Mouse (Mus musculus): ENCODE measurements around the gene Bsg. TPM values are rescaled to one million over a fixed set of nuclear protein-coding genes. Genes with fewer than 3 reads are reported as not detected.
"Not testable (repeated sequence)": the region's sequence is repeated elsewhere in the genome, so short reads cannot be mapped to it uniquely, and the experiment has no call there.

Bsg gene
- polyA plus RNA-seq, 1 experiment from 2014 or later: 630 TPM

DNA sequence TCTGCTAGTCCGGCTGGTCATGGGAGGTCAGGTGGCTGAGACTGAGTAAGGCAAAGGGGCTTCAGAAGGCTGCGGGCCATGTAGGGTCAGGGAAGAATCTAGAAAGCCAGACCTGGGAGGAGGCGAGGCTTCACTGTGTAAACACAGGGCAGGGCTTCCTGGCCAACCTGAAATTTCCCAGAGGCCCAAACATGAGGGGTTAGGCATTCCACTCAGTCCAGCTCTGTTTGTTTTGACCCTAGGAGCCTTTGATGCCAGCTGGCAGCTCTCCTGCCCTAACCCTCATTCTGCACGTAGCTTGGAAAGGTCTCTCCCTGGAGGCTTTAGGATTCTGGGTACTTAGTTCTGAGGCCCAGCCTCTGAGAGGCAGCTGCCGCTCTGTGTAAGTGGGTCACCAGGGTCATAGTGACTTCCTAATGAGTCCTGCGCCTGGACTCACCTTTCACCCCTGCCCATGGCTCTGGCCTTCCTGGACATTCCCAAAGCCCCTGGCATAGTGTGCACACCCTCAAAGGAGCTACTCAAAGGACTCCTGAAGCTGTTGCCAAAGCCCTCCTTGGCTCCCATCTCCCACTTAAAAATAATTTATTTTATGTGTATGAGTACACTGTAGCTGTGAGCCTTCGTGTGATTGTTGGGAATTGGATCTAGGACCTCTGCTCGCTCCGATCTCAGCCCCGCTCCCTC lies 2.7 kb upstream of the Bsg start:
- Histone ChIP-seq H3K27ac (replicated peaks; ENCODE audit: low read depth, low read length) (no peak overlapping the region), H3K4me3 (ENCODE audit: low read depth, low read length) (no peak overlapping the region), H3K4me1 (ENCODE audit: control insufficient read depth, insufficient read depth, low read length) (peaks cover 13% of the 10 kb centered on the region), H3K36me3 (replicated peaks; ENCODE audit: control insufficient read depth, insufficient read depth, low read depth, low read length) (no peaks in the 10 kb centered on the region), H3K9ac (replicated peaks; ENCODE audit: low read length) (no peak overlapping the region; the same call in 1 of the 2 replicates), H3K9me3 (replicated peaks; ENCODE audit: control insufficient read depth, low read length) (no peaks in the 10 kb centered on the region), H3K27me3 (ENCODE audit: control insufficient read depth, insufficient read depth, low read length) (no peaks in the 10 kb centered on the region), H3K4me2 (ENCODE audit: low read depth, low read length) (no peak overlapping the region)
- 37% methylated on average over 10 of the region's 10 CpGs for WGBS
- ATAC-seq (replicated peaks; ENCODE audit: insufficient number of reproducible peaks, low FRiP score, low TSS enrichment, low read depth) (no peak), DNase-seq (ENCODE audit: low spot score) (no peak)

DNA sequence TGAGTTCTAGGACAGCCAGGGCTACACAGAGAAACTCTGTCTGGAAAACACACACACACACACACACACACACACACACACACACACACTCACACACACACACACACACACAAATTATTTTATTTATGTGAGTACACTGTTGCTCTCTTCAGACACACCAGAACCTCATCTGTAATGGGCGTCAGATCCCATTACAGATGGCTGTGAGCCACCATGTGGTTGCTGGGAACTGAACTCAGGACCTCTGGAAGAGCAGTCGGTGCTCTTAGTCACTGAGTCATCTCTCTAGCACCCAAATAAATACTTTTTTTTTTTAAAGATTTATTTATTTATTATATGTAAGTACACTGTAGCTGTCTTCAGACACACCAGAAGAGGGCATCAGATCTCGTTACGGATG lies 1.3 kb upstream of the Bsg start:
- not testable (repeated sequence) for H3K27ac ChIP-seq (replicated peaks; ENCODE audit: low read depth, low read length); H3K9ac ChIP-seq (replicated peaks; ENCODE audit: low read length); ATAC-seq (replicated peaks; ENCODE audit: insufficient number of reproducible peaks, low FRiP score, low TSS enrichment, low read depth); H3K9me3 ChIP-seq (replicated peaks; ENCODE audit: control insufficient read depth, low read length); DNase-seq (ENCODE audit: low spot score); H3K27me3 ChIP-seq (ENCODE audit: control insufficient read depth, insufficient read depth, low read length); H3K4me3 ChIP-seq (ENCODE audit: low read depth, low read length); H3K4me2 ChIP-seq (ENCODE audit: low read depth, low read length); H3K36me3 ChIP-seq (replicated peaks; ENCODE audit: control insufficient read depth, insufficient read depth, low read depth, low read length)
- peaks cover 13% of the 10 kb centered on the region for H3K4me1 ChIP-seq (ENCODE audit: control insufficient read depth, insufficient read depth, low read length)
- WGBS: 87% methylated on average over 2 of the region's 4 CpGs

DNA sequence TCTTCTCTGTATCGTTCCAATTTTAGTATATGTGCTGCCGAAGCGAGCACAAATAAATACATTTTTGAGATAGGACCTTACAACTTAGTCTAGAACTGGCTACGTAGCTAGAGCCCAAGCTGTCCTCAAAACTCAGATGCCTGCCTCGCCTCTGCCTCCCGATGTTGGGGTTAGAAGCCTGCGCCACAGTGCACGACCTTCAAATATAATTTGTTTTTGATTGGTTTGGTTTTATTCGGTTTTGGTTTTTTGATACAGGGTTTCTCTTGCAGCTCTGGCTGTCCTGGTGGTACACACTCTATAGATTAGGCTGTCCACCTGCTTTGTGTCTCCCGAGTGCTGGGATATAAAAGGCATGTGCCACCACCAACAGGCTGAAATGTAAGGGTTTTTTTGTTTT lies 750 bp upstream of the Bsg start:
- Histone ChIP-seq H3K9ac (replicated peaks; ENCODE audit: low read length) (no peak overlapping the region), H3K4me2 (ENCODE audit: low read depth, low read length) (no peak overlapping the region; the same call in 1 of the 2 replicates), H3K4me1 (ENCODE audit: control insufficient read depth, insufficient read depth, low read length) (peaks cover 13% of the 10 kb centered on the region), H3K27ac (replicated peaks; ENCODE audit: low read depth, low read length) (no peak overlapping the region), H3K4me3 (ENCODE audit: low read depth, low read length) (peak overlapping the region; percentile 73), H3K27me3 (ENCODE audit: control insufficient read depth, insufficient read depth, low read length) (no peaks in the 10 kb centered on the region), H3K9me3 (replicated peaks; ENCODE audit: control insufficient read depth, low read length) (no peaks in the 10 kb centered on the region), H3K36me3 (replicated peaks; ENCODE audit: control insufficient read depth, insufficient read depth, low read depth, low read length) (no peaks in the 10 kb centered on the region)
- whole genome bisulfite sequencing: 79% methylated on average over 10 of the region's 10 CpGs
- no peak for DNase-seq (ENCODE audit: low spot score)
- ATAC-seq (replicated peaks; ENCODE audit: insufficient number of reproducible peaks, low FRiP score, low TSS enrichment, low read depth): no peak

DNA sequence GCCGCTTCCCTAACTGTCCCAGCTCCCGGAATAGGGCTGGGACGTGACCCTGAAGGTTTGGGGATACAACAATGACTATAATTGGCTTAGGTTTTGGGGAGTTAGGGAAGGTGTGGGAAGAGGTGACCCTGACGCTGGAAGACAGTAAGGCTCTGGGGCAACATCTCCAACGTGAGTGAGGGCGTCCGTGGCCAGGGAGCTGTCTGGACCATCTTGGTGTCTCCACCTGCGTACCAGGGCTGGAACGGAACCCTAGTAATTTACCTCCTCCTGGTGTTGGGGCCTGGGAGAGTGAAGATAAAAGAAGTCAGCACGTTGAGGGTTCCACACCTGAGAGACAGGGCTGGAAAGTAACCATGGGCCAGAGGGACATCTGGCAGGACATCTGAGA lies 674 bp downstream of the Bsg start:
- WGBS: 5% methylated on average over 10 of the region's 10 CpGs
- Histone ChIP-seq H3K9me3 (replicated peaks; ENCODE audit: control insufficient read depth, low read length) (no peaks in the 10 kb centered on the region), H3K9ac (replicated peaks; ENCODE audit: low read length) (peak overlapping the region; percentile 87), H3K4me1 (ENCODE audit: control insufficient read depth, insufficient read depth, low read length) (peaks cover 13% of the 10 kb centered on the region), H3K27ac (replicated peaks; ENCODE audit: low read depth, low read length) (no peak overlapping the region), H3K27me3 (ENCODE audit: control insufficient read depth, insufficient read depth, low read length) (no peaks in the 10 kb centered on the region), H3K36me3 (replicated peaks; ENCODE audit: control insufficient read depth, insufficient read depth, low read depth, low read length) (peaks cover 8% of the 10 kb centered on the region), H3K4me2 (ENCODE audit: low read depth, low read length) (peak overlapping the region; percentile 93), H3K4me3 (ENCODE audit: low read depth, low read length) (peak overlapping the region; percentile 73)
- no peak for DNase-seq (ENCODE audit: low spot score)
- no peak; the same call in 1 of the 2 replicates for ATAC-seq (replicated peaks; ENCODE audit: insufficient number of reproducible peaks, low FRiP score, low TSS enrichment, low read depth)

DNA sequence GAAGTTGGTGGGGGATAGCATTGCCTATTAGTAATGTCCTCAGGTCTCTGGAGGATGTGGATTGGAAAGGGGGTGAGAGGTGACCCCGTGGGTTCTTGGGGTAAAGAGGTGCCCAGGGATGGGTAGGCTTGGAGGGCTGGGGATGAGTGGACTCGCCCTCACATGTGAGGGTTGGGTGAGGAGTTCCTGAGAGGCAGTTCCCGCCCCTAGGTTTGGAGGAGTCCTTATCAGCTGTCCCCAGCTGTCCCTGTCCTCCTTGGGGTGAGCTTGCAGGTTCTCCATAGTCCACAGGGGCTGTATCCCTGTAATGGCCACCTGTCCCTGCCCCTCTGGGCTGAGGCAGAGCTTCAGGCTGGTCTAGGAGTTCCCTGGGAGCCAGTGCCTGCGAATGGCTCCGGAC lies 1.7 kb downstream of the Bsg start:
- H3K9ac ChIP-seq (replicated peaks; ENCODE audit: low read length): peak overlapping the region; percentile 87
- WGBS: 82% methylated on average over 5 of the region's 5 CpGs
- no peak for DNase-seq (ENCODE audit: low spot score)

DNA sequence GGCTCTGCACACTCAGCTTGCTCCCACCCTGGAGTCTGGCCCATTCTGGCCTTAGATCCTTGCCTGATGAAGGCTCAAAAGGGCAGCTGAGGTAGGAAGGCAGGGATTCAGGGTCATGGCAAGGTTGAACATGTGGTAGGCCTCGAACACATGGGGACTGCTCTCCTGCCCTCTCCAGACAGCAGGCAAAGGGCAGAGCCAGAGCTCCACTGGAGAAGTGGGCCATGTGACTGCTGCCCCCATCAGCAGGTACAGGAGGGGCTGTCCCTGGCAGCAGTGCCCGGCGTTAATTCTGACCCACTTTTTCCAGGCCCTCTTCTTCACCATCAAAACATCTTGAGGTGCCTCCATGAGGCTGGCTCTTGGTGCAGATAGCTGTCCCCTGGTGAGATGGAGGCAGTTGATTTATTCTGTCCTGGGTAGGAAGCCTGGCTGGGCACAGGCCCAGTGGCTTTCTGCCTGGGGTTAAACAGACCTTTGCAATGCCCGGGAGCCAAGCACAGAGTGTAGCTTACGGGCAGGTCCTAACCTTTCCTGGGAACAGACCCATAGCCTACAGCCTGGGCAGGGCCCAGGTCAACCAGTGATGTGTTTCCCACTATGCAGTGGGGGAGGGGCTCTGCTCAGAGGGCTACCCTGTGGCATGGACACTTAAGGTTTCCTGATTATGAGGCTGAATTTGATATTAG lies 2.3 kb downstream of the Bsg start:
- H3K4me2 ChIP-seq (ENCODE audit: low read depth, low read length): peak overlapping the region; percentile 23; the same call in 1 of the 2 replicates
- DNase-seq (ENCODE audit: low spot score): no peak
- H3K9ac ChIP-seq (replicated peaks; ENCODE audit: low read length): peak overlapping the region; percentile 87
- H3K4me1 ChIP-seq (ENCODE audit: control insufficient read depth, insufficient read depth, low read length): peaks cover 13% of the 10 kb centered on the region
- 75% methylated on average over 5 of the region's 5 CpGs for WGBS
- no peak overlapping the region for H3K27ac ChIP-seq (replicated peaks; ENCODE audit: low read depth, low read length)
- H3K4me3 ChIP-seq (ENCODE audit: low read depth, low read length): no peak overlapping the region
- no peaks in the 10 kb centered on the region for H3K27me3 ChIP-seq (ENCODE audit: control insufficient read depth, insufficient read depth, low read length)
- peaks cover 8% of the 10 kb centered on the region for H3K36me3 ChIP-seq (replicated peaks; ENCODE audit: control insufficient read depth, insufficient read depth, low read depth, low read length)
- no peaks in the 10 kb centered on the region for H3K9me3 ChIP-seq (replicated peaks; ENCODE audit: control insufficient read depth, low read length)
- ATAC-seq (replicated peaks; ENCODE audit: insufficient number of reproducible peaks, low FRiP score, low TSS enrichment, low read depth): no peak

More for the DNA sequence above, 1.7 kb downstream of the Bsg start:
- peaks cover 13% of the 10 kb centered on the region for H3K4me1 ChIP-seq (ENCODE audit: control insufficient read depth, insufficient read depth, low read length)
- H3K27me3 ChIP-seq (ENCODE audit: control insufficient read depth, insufficient read depth, low read length): no peaks in the 10 kb centered on the region
- H3K4me2 ChIP-seq (ENCODE audit: low read depth, low read length): peak overlapping the region; percentile 93
- no peak overlapping the region for H3K27ac ChIP-seq (replicated peaks; ENCODE audit: low read depth, low read length)
- peak overlapping the region; percentile 73; the same call in 1 of the 2 replicates for H3K4me3 ChIP-seq (ENCODE audit: low read depth, low read length)
- no peaks in the 10 kb centered on the region for H3K9me3 ChIP-seq (replicated peaks; ENCODE audit: control insufficient read depth, low read length)
- H3K36me3 ChIP-seq (replicated peaks; ENCODE audit: control insufficient read depth, insufficient read depth, low read depth, low read length): peaks cover 8% of the 10 kb centered on the region
- no peak for ATAC-seq (replicated peaks; ENCODE audit: insufficient number of reproducible peaks, low FRiP score, low TSS enrichment, low read depth)

DNA sequence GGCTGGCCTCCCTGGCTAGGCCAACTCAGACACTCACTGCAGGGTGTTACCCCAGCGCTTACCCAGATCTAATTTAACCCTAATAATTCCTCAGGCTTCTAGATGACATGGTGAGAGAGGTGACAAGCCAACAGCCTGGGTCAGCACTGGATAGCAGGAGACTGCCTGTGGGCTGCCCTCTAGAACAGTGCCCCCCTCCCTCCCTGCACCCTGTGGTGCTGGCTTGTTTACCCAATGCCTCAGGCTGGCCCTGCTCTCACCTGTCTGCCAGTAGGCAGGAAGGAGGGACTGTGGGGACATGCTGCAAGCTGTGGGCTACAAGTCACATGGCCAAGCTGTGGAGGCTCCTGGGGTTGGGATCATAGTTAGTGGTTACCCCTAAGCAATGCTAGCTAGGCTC lies 2.9 kb downstream of the Bsg start:
- no peaks in the 10 kb centered on the region for H3K9me3 ChIP-seq (replicated peaks; ENCODE audit: control insufficient read depth, low read length)
- WGBS: 83% methylated on average over 1 of the region's 1 CpGs
- peaks cover 13% of the 10 kb centered on the region for H3K4me1 ChIP-seq (ENCODE audit: control insufficient read depth, insufficient read depth, low read length)
- H3K27me3 ChIP-seq (ENCODE audit: control insufficient read depth, insufficient read depth, low read length): no peaks in the 10 kb centered on the region
- no peak for ATAC-seq (replicated peaks; ENCODE audit: insufficient number of reproducible peaks, low FRiP score, low TSS enrichment, low read depth)
- H3K4me3 ChIP-seq (ENCODE audit: low read depth, low read length): no peak overlapping the region
- no peak overlapping the region for H3K9ac ChIP-seq (replicated peaks; ENCODE audit: low read length)
- DNase-seq (ENCODE audit: low spot score): no peak
- H3K4me2 ChIP-seq (ENCODE audit: low read depth, low read length): no peak overlapping the region
- no peak overlapping the region for H3K27ac ChIP-seq (replicated peaks; ENCODE audit: low read depth, low read length)
- H3K36me3 ChIP-seq (replicated peaks; ENCODE audit: control insufficient read depth, insufficient read depth, low read depth, low read length): peaks cover 8% of the 10 kb centered on the region

DNA sequence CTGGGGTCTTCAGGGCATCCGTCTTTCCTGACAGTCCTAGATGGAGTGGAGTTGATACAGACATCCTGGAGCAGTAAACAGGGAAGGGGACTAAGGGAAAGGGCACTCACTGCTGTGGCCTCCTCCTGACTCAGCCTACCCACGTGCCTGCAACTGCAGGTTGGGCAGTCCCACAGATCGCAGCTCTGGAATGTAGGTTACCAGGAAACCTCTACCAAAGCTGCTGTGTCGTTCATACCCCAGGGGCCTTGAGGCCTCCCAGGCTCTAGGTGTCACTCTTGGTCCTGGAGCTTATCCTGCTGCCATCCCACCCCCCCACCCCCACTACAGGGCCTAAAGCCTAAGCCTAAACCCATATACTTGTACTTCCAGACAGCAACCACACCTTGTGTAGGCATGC lies 3.5 kb downstream of the Bsg start:
- Histone ChIP-seq H3K36me3 (replicated peaks; ENCODE audit: control insufficient read depth, insufficient read depth, low read depth, low read length) (peaks cover 8% of the 10 kb centered on the region), H3K4me1 (ENCODE audit: control insufficient read depth, insufficient read depth, low read length) (peaks cover 13% of the 10 kb centered on the region)
- WGBS: 66% methylated on average over 4 of the region's 4 CpGs

More for the DNA sequence above, 3.5 kb downstream of the Bsg start:
- H3K9ac ChIP-seq (replicated peaks; ENCODE audit: low read length): no peak overlapping the region
- no peak overlapping the region for H3K4me2 ChIP-seq (ENCODE audit: low read depth, low read length)
- H3K27me3 ChIP-seq (ENCODE audit: control insufficient read depth, insufficient read depth, low read length): no peaks in the 10 kb centered on the region
- H3K4me3 ChIP-seq (ENCODE audit: low read depth, low read length): no peak overlapping the region
- no peaks in the 10 kb centered on the region for H3K9me3 ChIP-seq (replicated peaks; ENCODE audit: control insufficient read depth, low read length)
- ATAC-seq (replicated peaks; ENCODE audit: insufficient number of reproducible peaks, low FRiP score, low TSS enrichment, low read depth): no peak
- DNase-seq (ENCODE audit: low spot score): no peak
- no peak overlapping the region for H3K27ac ChIP-seq (replicated peaks; ENCODE audit: low read depth, low read length)
